8 mouse cellular contexts compared by ENCODE assay signal in genomic region chr10:111335517-111336352, GRCm38 (mm10). TPM values are rescaled to one million over a fixed set of nuclear protein-coding genes. Genes with fewer than 3 reads are reported as not detected.
DNase-seq lines count a peak whose midpoint lies in the region; ATAC-seq and TF ChIP-seq lines count a peak whose summit lies in the region.

No protein-coding gene starts in this region.

- DNase-seq in gastrocnemius, adult 2 months = no peak
- no peak for DNase-seq in gastrocnemius, adult 8-10 months (ENCODE audit: low spot score in 2 of 2)
- peak; percentile 20 for DNase-seq in lung, postnatal 14 days
- peak; percentile 18 for DNase-seq in testis, postnatal 14 days (ENCODE audit: low spot score)
- DNase-seq in cerebellum, adult 18-20 months = no peak
- DNase-seq in ovary, postnatal 36 days (ENCODE audit: low spot score) = no peak

- no peak overlapping the region for H3K9ac ChIP-seq in embryonic facial prominence, embryonic 15.5 days
- H3K9ac ChIP-seq in intestine, postnatal 0 days (ENCODE audit: low read depth, low read length) = no peak overlapping the region

- TF ChIP-seq CTCF in gastrocnemius, adult 2 months (IDR thresholded peaks at IDR 0.05) = no peak
- TF ChIP-seq CTCF in intestine, postnatal 0 days (IDR thresholded peaks at IDR 0.05; ENCODE audit: low read depth) = no peak

- intact Hi-C loops in gastrocnemius, adult 2 months (cut with DNase I) = no loop called here

- no peak for ATAC-seq in embryonic facial prominence, embryonic 15.5 days (ENCODE audit: insufficient number of reproducible peaks, low FRiP score, low TSS enrichment, low read depth)
- ATAC-seq in intestine, postnatal 0 days = peak; percentile 70

- H3K4me2 ChIP-seq in embryonic facial prominence, embryonic 15.5 days (replicated peaks) = peak overlapping the region; percentile 45
- peak overlapping the region; percentile 61 for H3K4me2 ChIP-seq in intestine, postnatal 0 days (replicated peaks; ENCODE audit: low read depth)

- peak overlapping the region; percentile 43 for H3K4me3 ChIP-seq in gastrocnemius, adult 2 months
- H3K4me3 ChIP-seq in embryonic facial prominence, embryonic 15.5 days (replicated peaks) = peak overlapping the region; percentile 22
- peak overlapping the region; percentile 25 for H3K4me3 ChIP-seq in intestine, postnatal 0 days (ENCODE audit: low read depth, low read length)

- H3K4me1 ChIP-seq in embryonic facial prominence, embryonic 15.5 days = peaks cover 8% of the 10 kb centered on the region; the same call in 1 of the 2 replicates
- no peaks in the 10 kb centered on the region for H3K4me1 ChIP-seq in intestine, postnatal 0 days (replicated peaks; ENCODE audit: control insufficient read depth, insufficient read depth, low read length)

- H3K27me3 ChIP-seq in embryonic facial prominence, embryonic 15.5 days = no peaks in the 10 kb centered on the region
- no peaks in the 10 kb centered on the region for H3K27me3 ChIP-seq in intestine, postnatal 0 days (replicated peaks; ENCODE audit: control insufficient read depth, insufficient read depth, low read length)

- WGBS in embryonic facial prominence, embryonic 15.5 days = 17% methylated on average over 29 of the region's 29 CpGs
- 17% methylated on average over 29 of the region's 29 CpGs for WGBS in intestine, postnatal 0 days

- no peaks in the 10 kb centered on the region for H3K9me3 ChIP-seq in embryonic facial prominence, embryonic 15.5 days (replicated peaks)
- no peaks in the 10 kb centered on the region for H3K9me3 ChIP-seq in intestine, postnatal 0 days (ENCODE audit: control insufficient read depth)

- H3K36me3 ChIP-seq in embryonic facial prominence, embryonic 15.5 days = no peaks in the 10 kb centered on the region
- H3K36me3 ChIP-seq in intestine, postnatal 0 days (ENCODE audit: control insufficient read depth, insufficient read depth) = no peaks in the 10 kb centered on the region

- H3K27ac ChIP-seq in gastrocnemius, adult 2 months = no peak overlapping the region
- H3K27ac ChIP-seq in embryonic facial prominence, embryonic 15.5 days (replicated peaks) = no peak overlapping the region
- no peak overlapping the region for H3K27ac ChIP-seq in intestine, postnatal 0 days (ENCODE audit: low read depth, low read length)

RNA-seq across cellular contexts. Expression of gene Bbs10, which starts 37.3 kb away (rescaled TPM):
- 1 to 10 TPM; 1.1 to 2.4 TPM for total RNA-seq in gastrocnemius, adult 2 months (2021)
- total RNA-seq in gastrocnemius, adult 8-10 months (2022) = 1 to 10 TPM; 1.6 to 2.0 (median 1.7) TPM
- 5.3 TPM in 2 replicates for polyA plus RNA-seq in embryonic facial prominence, embryonic 15.5 days (2015; fragmentation: Nextera tagmentation; extraction: Ambion mirVana)
- 1.3 TPM in 2 replicates for polyA plus RNA-seq in intestine, postnatal 0 days (2015; fragmentation: Nextera tagmentation; extraction: Ambion mirVana)

Comparison
In these comparisons a context has a peak if more than half of its experiments do, and no peak if none do; other contexts are left out.
1. DNase-seq: peak in lung, postnatal 14 days (single experiment) and testis, postnatal 14 days (single experiment); none in gastrocnemius, adult 2 months (single experiment), gastrocnemius, adult 8-10 months (0 of 2), cerebellum, adult 18-20 months (0 of 2) and ovary, postnatal 36 days (single experiment).
2. Peak in every context shown above with its lines, with median percentiles within 50 percentile points of each other: H3K4me3 ChIP-seq.